Mouse (Mus musculus): ENCODE measurements around the gene Gm17571. TPM values are rescaled to one million over a fixed set of nuclear protein-coding genes. Genes with fewer than 3 reads are reported as not detected.

The Gm17571 gene
- total and polyA plus RNA-seq, 3 experiments, result not detected

GRCm38 (mm10) chr9:13455231-13455630, 8.7 kb upstream of the Gm17571 start:
- no peak for DNase-seq

DNA sequence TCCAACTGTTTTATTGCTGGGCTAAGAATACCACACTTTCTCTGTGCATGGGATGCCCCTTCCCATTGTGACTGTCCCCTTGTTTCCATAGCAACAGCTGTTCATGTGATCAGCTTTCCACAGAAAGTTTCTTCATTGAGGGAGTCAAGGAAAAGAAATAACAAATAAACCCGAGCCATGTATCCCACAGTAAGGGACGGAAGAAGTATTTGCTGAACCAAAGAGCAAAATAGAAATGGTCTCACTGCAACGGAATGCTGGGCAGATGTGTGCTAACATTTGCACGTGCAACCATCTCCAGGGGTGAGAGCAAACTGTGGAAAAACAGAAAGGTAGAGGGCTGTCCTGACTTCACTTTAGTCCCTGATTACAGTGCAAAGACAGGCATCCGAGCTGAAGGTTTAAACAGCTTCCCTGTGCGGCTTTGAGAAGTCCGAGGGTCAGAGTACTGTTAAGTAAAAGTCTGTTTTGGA, 8.1 kb upstream of the Gm17571 start:
- DNase-seq, result no peak

- DNase-seq, result no peak
Measured at GRCm38 (mm10) chr9:13448716-13449115, 2.2 kb upstream of the Gm17571 start.

- DNase-seq, result no peak
Measured at GRCm38 (mm10) chr9:13446236-13446635, 317 bp downstream of the Gm17571 start.

- DNase-seq, result no peak
Measured at GRCm38 (mm10) chr9:13443484-13444211, 2.9 kb downstream of the Gm17571 start.

DNA sequence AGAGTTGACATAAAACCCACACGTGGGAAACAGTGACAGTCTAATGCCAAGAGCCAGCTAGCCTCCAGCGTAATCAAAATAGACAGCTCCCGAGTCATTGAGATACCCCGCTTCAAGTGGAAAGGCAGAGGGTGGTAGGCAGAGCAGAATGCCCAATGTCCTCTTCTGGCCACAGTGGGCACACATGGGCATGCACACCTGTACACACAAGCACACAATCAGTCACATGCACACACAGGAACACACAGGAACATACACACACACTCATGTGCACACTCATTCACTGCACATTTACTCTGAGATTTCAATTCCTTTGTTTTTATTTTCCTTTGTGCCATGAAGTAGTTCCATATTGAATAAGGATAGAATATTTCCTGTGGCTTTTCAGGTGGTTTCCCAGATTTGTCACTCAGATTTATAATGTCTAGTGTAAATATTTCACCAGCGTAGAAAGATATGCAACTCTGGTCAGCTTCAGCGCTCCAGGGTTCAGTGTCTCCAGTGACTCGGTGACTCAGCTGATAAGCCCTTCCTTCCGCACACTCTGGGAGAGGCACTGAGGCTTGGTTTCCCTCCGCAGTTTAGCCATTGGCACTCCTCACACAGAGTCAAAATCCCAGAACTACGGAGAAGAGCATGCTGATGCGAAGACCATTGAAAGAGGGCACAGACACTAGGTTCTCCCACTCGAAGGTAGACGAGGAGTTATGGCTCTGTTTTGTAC, 4.4 kb downstream of the Gm17571 start:
- peak; percentile 56 for DNase-seq

- DNase-seq, result no peak
Measured at GRCm38 (mm10) chr9:13440911-13441310, 5.6 kb downstream of the Gm17571 start.

DNA sequence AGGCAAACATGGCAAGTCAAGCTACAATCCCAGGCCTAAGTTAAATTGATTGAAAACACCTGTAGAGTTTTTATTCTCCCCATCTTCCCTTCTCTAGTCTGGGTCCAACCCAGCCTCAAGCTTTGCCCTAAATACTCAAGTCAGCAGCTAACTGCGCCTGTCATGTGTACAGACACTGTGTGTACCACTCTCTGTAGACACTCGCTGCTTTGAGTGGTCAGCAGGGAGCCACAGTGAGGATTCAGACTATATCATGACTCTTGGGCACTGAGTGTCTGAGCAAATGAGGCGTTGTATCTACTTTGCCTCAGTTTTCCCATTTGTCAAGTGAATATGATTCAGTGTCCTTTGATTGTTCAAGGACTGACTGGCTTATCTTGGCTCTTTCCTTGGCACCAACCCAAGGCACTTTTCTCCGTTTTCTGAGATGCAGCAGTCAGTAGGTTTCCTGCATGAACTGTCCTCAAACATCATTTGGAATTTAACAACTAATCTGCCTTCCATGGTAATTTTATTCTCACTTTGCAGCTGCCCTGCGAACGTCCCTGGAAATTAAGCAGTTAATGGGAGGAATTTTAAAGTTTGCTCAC, 13.0 kb downstream of the Gm17571 start:
- peak; percentile 77 for DNase-seq

DNA sequence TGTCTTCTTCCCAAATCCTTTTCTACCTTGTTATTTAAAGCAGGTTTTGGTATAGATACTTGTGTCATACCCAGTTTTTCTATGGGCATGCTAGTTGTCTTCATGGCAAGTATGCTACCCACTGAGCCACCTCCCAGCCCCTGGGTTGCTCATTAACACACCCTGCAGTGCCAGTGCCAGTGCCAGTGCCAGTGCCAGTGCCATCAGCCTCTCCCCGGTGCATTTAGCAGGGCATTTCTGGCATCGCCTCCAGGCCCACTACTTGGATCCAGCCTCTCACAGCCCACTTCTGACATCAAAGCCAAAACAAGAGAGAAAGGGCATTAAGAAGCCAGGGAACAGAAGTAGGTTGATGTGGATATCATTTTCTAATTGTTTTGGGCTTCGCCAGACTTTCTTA, 14.9 kb downstream of the Gm17571 start:
- DNase-seq, result no peak

DNA sequence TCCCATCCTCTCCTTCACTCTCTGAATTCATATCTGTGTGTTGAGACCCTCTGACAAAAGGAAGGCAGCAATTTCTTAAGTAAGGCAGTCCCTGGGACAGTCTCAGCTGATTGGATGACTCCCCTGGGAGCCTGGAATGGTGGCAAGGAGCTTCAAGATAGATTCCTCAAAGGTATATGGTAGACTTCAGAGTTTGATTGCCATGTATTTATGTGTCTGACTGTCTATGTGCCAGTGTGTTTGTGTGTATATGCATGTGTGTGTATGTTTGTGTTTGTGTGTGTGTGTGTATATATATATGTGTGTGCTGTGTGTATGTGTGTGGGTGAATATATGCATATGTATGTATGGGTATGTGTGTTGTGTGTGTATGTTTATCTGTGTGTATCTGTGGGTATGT, 15.8 kb downstream of the Gm17571 start:
- no peak for DNase-seq

DNA sequence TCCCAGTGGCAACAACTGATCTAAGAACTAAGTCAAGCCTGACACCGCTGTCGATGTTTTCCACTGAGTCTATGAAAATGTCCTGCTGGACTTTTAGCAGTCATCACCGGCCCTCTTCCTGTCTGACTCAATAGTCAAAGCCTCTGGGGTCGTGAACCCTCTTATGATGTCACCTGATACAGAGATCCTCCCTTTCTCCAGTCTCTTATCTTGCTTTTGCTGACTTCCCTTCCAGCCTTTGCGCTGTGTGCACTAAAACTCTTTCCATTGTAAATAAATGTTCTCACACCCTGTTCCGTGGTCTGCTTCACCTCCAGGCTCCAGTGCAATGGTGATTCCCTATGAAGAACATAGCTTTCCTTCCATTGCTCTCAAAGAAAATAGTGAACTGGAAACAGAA, 16.3 kb downstream of the Gm17571 start:
- peak; percentile 16 for DNase-seq

- DNase-seq, result no peak
Measured at GRCm38 (mm10) chr9:13429477-13430125, 17.0 kb downstream of the Gm17571 start.

- peak; percentile 80 for DNase-seq
Measured at GRCm38 (mm10) chr9:13425031-13425940, 21.3 kb downstream of the Gm17571 start.

- no peak for DNase-seq
Measured at GRCm38 (mm10) chr9:13414230-13414766, 32.3 kb downstream of the Gm17571 start.

Other genes with a start within 250 kb of the Gm17571 start
- gene Jrkl, start 200.9 kb downstream of the Gm17571 start, total RNA-seq (2021), result 1 to 10 TPM; 5.4 to 8.1 TPM
- gene Jrkl, start 200.9 kb downstream of the Gm17571 start, polyA plus RNA-seq (2012; rRNA removed), result 0.04 and 0.06 TPM in 2 replicates
- gene Ccdc82, start 199.8 kb downstream of the Gm17571 start, total RNA-seq (2021), result 10 to 100 TPM; 12.8 to 15.0 TPM
- 2.0 and 2.1 TPM in 2 replicates for gene Ccdc82, start 199.8 kb downstream of the Gm17571 start, polyA plus RNA-seq (2012; rRNA removed)
- 1 to 10 TPM; 5.7 to 7.2 TPM for gene Maml2, start 148.8 kb downstream of the Gm17571 start, total RNA-seq (2021)
- 3.9 and 4.2 TPM in 2 replicates for gene Maml2, start 148.8 kb downstream of the Gm17571 start, polyA plus RNA-seq (2012; rRNA removed)